Mouse (Mus musculus) hindbrain, embryonic 12.5 days (tissue): ENCODE data around the gene Ankib1. TPM values are rescaled to one million over a fixed set of nuclear protein-coding genes. Genes with fewer than 3 reads are reported as not detected.
"Not testable (repeated sequence)": the region's sequence is repeated elsewhere in the genome, so short reads cannot be mapped to it uniquely, and the experiment has no call there.

Source experiments
- ATAC-seq: fragments of 200-750 bp; cut with Nextera tagmentation; 2 replicates; pipeline ENCODE4 v1.8.0; 2017; ENCODE audit warnings: moderate TSS enrichment; ENCODE audit not compliant: low FRiP score
- H3K27ac ChIP-seq: fragments of 300-500 bp; sonication (generic); 2 replicates; pipeline ENCODE4 v1.5.1; 2016; ENCODE audit warnings: mild to moderate bottlenecking
- H3K27me3 ChIP-seq: fragments of 300-500 bp; sonication (generic); 2 replicates; pipeline ENCODE4 v1.6.1; 2016; ENCODE audit warnings: mild to moderate bottlenecking
- H3K36me3 ChIP-seq: fragments of 300-500 bp; sonication (generic); 2 replicates; pipeline ENCODE4 v1.6.1; 2016; ENCODE audit warnings: mild to moderate bottlenecking
- H3K4me1 ChIP-seq: fragments of 300-500 bp; sonication (generic); 2 replicates; pipeline ENCODE4 v1.6.1; 2016
- H3K4me2 ChIP-seq: fragments of 300-500 bp; sonication (generic); replicated peaks from 2 replicates; pipeline ENCODE4 v1.6.1; 2016; ENCODE audit warnings: mild to moderate bottlenecking
- H3K4me3 ChIP-seq: fragments of 300-500 bp; sonication (generic); 2 replicates; pipeline ENCODE4 v1.5.1; 2016; ENCODE audit warnings: mild to moderate bottlenecking
- H3K9ac ChIP-seq: fragments of 300-500 bp; sonication (generic); 2 replicates; pipeline ENCODE4 v1.6.1; 2016; ENCODE audit warnings: mild to moderate bottlenecking, moderate library complexity
- H3K9me3 ChIP-seq: fragments of 300-500 bp; sonication (generic); replicated peaks from 2 replicates; pipeline ENCODE4 v1.6.1; 2016; ENCODE audit warnings: mild to moderate bottlenecking
- whole genome bisulfite sequencing: fragments of 180-500 bp; shearing (Covaris S2); methylation state at CpG from one replicate; pipeline ENCODE4 v1.1.7; 2016; 5-methylcytosine and 5-hydroxymethylcytosine counted together
- polyA plus RNA-seq: library from polyadenylated mRNA; unstranded; fragments of >200 nt; fragmentation: Nextera tagmentation; extraction: Ambion mirVana; gene quantifications from 2 replicates; pipeline ENCODE4 v1.2.1, GENCODE M21; 2016

The Ankib1 gene
- polyA plus RNA-seq, 1 experiment from 2014 or later: 24.1 TPM

DNA sequence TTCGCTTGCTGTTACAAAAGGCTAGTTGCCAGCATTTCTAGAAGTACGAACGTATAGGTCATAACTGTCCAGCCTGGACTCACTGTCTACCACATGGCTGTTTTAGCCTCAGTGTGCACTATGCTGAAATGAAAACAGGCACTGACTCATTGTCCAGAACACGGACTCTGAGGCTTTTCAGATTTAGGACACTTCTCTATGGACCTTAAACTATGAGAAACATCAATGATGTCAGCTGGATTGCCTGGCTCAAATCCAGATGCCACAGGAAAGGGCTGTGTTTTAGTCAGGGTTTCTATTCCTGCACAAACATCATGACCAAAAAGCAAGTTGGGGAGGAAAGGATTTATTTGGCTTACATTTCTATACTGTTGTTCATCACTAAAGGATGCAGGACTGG, 15.2 kb downstream of the Ankib1 start:
- 90% methylated on average over 4 of the region's 4 CpGs for WGBS
- no peak for ATAC-seq
- Histone ChIP-seq H3K4me3 (no peak overlapping the region), H3K4me1 (no peaks in the 10 kb centered on the region), H3K9me3 (no peaks in the 10 kb centered on the region), H3K36me3 (0 out of 2 replicates have a peak, but pooled peaks cover 3% of the 10 kb centered on the region), H3K27ac (no peak overlapping the region), H3K27me3 (no peaks in the 10 kb centered on the region), H3K4me2 (no peak overlapping the region), H3K9ac (no peak overlapping the region)

DNA sequence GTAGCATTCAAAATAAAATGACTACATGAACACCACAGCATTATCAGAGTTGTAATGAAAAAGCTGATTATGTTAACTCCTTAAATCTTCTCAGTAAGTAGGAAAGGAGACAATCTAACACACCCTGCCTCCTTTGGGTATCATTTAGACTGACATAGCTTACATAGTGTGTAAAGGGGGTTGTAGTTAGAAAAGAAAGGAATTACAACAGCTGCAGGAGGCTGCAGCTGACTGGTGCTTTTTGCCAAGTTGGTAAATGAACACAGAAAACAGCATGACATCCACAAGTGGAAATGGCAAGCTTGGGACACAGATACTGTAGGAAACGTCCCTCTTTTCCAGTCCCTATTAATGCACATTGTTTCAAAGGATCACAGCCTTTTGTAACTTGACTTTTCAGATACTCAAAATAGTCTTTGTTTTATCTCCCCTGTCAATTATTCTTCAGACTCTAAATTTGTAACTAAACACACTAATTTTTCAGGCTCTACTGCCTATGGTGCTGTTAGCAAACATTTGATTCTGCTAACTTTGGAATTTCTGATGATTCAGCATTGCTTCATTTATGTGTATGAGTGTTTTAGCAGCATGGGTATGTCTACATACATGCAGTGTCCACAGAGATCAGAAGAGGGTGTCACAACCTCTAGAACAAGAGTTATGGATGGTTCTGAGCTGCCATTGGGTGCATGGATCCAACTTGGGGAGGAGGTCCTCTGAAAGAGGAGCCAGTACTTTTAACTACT, 17.8 kb downstream of the Ankib1 start:
- H3K9ac ChIP-seq: no peak overlapping the region
- H3K4me1 ChIP-seq: no peaks in the 10 kb centered on the region
- no peak overlapping the region for H3K4me2 ChIP-seq
- WGBS: 61% methylated on average over 1 of the region's 1 CpGs
- no peak overlapping the region for H3K4me3 ChIP-seq
- no peaks in the 10 kb centered on the region for H3K27me3 ChIP-seq
- no peak overlapping the region for H3K27ac ChIP-seq
- no peaks in the 10 kb centered on the region for H3K36me3 ChIP-seq
- no peak for ATAC-seq
- H3K9me3 ChIP-seq: no peaks in the 10 kb centered on the region

DNA sequence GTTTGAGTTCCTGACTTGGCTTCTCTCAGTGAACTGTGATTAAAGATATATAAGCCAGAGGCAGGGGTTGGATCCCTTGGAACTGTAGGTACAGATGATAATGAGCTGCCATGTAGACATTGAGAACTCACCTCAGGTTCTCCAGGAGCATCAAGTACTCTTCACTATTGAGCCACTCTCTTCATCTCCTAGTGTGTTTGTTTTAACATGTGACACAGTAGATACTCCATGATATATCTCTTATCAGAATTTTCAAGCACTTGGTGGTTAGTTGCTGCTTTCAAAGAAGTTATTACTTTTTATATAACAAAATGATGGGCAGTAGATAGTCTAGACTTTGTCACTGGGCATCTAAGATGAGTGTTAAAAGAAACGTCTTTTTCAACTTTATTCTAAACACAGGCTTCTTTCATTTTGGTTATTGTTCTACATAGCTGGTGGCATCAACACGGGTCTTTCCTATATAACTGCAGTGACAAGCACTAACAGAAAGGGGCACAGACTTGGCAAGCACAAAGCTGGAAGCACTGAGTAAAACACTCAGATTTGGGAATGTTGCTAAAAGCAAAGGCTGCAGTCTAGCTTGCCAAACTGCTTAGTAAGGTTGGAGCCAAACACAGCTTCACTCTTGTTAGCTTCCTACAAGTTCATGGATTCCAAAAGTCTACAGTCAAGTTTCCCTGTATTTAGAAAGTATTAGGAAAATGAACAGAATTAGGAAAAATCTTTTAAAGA, 18.6 kb downstream of the Ankib1 start:
- Histone ChIP-seq H3K4me2 (no peak overlapping the region), H3K4me1 (no peaks in the 10 kb centered on the region), H3K36me3 (no peaks in the 10 kb centered on the region), H3K27ac (no peak overlapping the region), H3K27me3 (no peaks in the 10 kb centered on the region), H3K4me3 (no peak overlapping the region), H3K9me3 (no peaks in the 10 kb centered on the region), H3K9ac (no peak overlapping the region)
- WGBS: 89% methylated on average over 2 of the region's 2 CpGs
- ATAC-seq: no peak

DNA sequence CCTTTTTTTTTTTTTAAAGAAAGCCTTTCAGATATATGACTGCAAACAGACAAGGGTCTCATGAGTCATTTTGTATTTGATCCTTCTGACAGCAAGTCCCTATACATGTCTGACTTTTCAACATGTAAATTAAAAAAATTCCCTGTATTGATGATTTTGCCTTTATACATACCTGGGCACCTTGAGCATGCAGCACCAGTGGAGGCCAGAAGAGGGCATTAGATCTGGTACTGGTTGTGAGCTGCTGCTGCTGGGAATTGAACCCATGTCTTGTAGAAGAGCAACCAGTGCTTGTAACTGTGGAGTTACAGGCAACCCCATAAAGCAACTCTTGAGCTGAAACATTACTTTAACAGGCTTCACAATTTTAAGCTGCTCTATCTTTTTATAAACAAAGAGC, 20.1 kb downstream of the Ankib1 start:
- Histone ChIP-seq H3K4me3 (no peak overlapping the region), H3K4me1 (no peaks in the 10 kb centered on the region), H3K27me3 (no peaks in the 10 kb centered on the region), H3K9ac (no peak overlapping the region), H3K36me3 (no peaks in the 10 kb centered on the region), H3K27ac (no peak overlapping the region), H3K4me2 (no peak overlapping the region), H3K9me3 (no peaks in the 10 kb centered on the region)
- no peak for ATAC-seq

DNA sequence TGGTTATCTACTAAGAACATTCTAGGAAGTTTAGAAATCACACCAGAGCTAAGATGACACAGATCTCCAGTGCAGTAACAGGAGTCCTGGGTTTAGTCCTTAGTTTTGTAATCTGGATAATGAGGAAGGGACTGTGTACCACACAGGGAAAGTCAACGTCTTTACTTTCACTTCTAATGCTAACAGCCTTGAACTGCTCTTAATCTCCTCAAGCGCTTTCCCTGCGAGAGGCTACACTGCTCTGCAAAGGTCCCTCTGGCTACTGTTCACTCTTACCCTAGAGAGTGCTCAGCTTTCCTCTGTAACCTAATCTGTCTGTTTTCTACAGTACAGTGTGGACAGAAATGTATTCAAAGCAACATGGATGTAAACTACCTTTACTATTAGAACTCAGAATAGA, 30.7 kb downstream of the Ankib1 start:
- no peak for ATAC-seq
- Histone ChIP-seq H3K4me1 (0 out of 2 replicates have a peak, but pooled peaks cover 3% of the 10 kb centered on the region), H3K4me3 (no peak overlapping the region), H3K9ac (no peak overlapping the region), H3K9me3 (no peaks in the 10 kb centered on the region), H3K4me2 (no peak overlapping the region), H3K27me3 (no peaks in the 10 kb centered on the region), H3K27ac (no peak overlapping the region), H3K36me3 (peaks cover 4% of the 10 kb centered on the region; the same call in 1 of the 2 replicates)
- WGBS: 71% methylated on average over 3 of the region's 3 CpGs

DNA sequence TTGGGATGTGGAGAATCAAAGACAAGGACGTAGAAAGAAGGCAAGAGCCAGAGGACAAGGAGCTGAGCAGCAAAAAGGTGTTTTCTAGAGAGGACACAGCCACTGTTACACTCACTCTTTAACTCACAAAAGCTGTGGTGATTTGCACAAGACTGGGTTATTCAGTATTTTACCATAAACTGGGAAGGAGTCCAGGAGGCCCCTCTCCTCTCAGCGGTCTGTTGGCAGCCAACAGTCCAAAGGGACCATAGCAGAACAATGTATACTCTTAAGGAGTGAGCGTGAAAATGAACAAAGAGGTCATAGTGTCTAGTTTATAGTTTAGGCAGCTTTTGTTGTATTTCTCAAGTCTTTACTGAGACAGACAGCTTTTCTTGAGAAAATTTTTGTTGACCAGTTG, 31.2 kb downstream of the Ankib1 start:
- Histone ChIP-seq H3K27ac (no peak overlapping the region), H3K4me2 (no peak overlapping the region), H3K36me3 (peaks cover 8% of the 10 kb centered on the region), H3K9me3 (no peaks in the 10 kb centered on the region), H3K4me3 (no peak overlapping the region), H3K27me3 (no peaks in the 10 kb centered on the region), H3K9ac (no peak overlapping the region), H3K4me1 (0 out of 2 replicates have a peak, but pooled peaks cover 3% of the 10 kb centered on the region)
- no peak for ATAC-seq
- WGBS: 65% methylated on average over 3 of the region's 3 CpGs

DNA sequence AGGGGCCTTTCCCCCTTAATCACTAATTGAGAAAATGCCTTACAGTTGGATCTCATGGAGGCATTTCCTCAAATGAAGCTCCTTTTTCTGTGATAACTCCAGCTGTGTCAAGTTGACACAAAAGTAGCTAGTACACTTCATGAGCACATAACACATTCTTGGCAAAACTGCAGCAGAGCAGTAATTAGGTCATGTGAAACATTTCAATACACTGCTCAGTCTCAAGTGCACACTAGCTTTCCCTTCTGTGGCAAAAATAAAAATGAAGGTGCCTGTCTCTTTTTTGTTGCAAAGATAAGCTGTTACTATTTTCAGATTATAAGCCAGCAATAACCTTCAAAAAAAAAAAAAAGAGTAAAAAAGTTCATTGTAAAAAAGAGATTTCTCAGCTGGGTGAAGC, 52.2 kb downstream of the Ankib1 start:
- not testable (repeated sequence) for H3K27me3 ChIP-seq, H3K27ac ChIP-seq, H3K9me3 ChIP-seq, H3K9ac ChIP-seq, H3K4me3 ChIP-seq, H3K36me3 ChIP-seq, H3K4me1 ChIP-seq, ATAC-seq, H3K4me2 ChIP-seq

DNA sequence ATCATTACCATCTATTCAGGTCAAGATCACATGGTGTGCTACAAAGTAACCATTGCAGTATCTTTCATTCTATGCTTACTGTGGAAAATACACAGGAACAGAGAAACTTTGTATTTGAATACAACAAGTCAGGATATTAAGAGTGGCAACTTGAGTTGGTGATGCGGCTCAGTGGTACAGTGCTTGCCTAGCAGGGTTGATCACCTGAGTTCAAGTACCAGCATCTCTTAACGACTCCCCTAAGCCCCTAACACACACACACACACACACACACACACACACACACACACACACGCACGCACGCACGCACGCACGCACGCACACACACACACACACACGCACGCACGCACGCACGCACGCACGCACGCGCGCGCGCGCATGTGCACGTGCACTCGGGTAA, 69.9 kb downstream of the Ankib1 start:
- H3K4me2 ChIP-seq, ATAC-seq, H3K27ac ChIP-seq, H3K27me3 ChIP-seq, H3K4me3 ChIP-seq, H3K4me1 ChIP-seq, H3K9ac ChIP-seq, H3K9me3 ChIP-seq, H3K36me3 ChIP-seq: not testable (repeated sequence)
- WGBS: 83% methylated on average over 24 of the region's 24 CpGs

DNA sequence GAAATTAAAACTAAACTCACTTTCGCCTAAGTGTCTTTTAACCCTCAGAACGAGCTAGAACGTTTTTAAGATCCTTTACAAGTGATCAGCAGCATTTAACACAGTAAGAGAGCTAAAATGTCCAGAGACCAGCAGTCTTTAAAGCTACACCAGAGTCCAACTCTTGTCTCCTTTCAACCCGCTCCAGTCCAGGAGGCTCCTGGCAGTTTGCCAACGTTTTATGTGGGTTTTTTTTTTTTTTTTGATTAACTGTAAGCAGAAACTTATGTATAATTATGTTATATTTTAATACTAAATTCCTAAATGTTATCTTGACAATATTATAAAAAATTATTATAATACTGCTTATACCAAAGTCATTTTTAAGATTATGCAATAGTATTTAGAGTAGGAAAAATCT, 73.9 kb downstream of the Ankib1 start:
- peaks cover 10% of the 10 kb centered on the region; the same call in 1 of the 2 replicates for H3K36me3 ChIP-seq

DNA sequence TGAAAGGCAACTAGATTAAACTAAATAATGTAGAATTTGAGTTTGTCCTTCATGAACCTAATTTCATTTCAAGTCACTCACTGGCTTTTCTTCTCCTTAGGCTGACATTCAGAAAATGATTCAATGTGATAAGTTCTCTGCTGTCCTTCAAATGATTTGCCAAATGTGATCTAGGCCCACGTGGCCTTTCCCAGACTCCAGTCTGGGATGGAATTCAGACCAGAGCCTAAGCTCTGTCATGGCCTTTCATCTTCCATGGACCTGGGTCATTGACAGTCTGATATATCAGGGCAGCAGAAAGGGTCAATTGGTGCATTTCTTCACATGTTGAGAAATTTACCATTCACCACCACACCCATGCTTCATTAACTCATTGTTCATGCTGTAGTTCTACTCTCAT, 77.2 kb downstream of the Ankib1 start:
- Histone ChIP-seq H3K36me3 (peaks cover 15% of the 10 kb centered on the region), H3K27ac (no peak overlapping the region), H3K27me3 (no peaks in the 10 kb centered on the region), H3K4me1 (no peaks in the 10 kb centered on the region), H3K4me3 (no peak overlapping the region), H3K9me3 (no peaks in the 10 kb centered on the region), H3K9ac (no peak overlapping the region), H3K4me2 (no peak overlapping the region)
- WGBS: 91% methylated on average over 1 of the region's 1 CpGs
- no peak for ATAC-seq

More for the DNA sequence above, 73.9 kb downstream of the Ankib1 start:
- Histone ChIP-seq H3K27ac (no peak overlapping the region), H3K9ac (no peak overlapping the region), H3K4me3 (no peak overlapping the region), H3K9me3 (no peaks in the 10 kb centered on the region), H3K27me3 (no peaks in the 10 kb centered on the region), H3K4me1 (no peaks in the 10 kb centered on the region), H3K4me2 (no peak overlapping the region)
- 85% methylated on average over 5 of the region's 5 CpGs for WGBS
- ATAC-seq: no peak

DNA sequence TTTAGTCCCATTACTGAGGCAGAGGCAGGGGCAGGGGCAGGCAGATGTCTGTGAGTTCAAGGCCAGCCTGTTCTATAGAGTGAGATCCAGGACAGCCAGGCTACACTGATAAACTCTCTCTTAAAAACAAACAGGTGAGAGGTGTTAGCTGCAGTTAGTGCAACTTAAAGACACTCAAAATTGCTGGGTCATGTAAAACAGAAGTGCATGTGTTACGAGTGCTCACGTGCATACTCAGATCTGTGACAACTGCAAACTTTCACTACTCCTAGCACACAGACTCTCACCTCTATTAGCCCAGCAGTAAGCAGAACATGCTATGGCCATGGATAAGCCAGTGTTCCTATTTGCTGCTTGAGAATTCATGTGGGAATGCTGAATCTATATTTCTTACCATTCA, 79.3 kb downstream of the Ankib1 start:
- H3K36me3 ChIP-seq: peaks cover 32% of the 10 kb centered on the region
- H3K27me3 ChIP-seq: no peaks in the 10 kb centered on the region
- H3K9ac ChIP-seq: no peak overlapping the region
- no peak overlapping the region for H3K4me2 ChIP-seq
- no peaks in the 10 kb centered on the region for H3K4me1 ChIP-seq
- no peak for ATAC-seq
- H3K4me3 ChIP-seq: no peak overlapping the region
- H3K9me3 ChIP-seq: no peaks in the 10 kb centered on the region
- 90% methylated on average over 2 of the region's 2 CpGs for WGBS
- no peak overlapping the region for H3K27ac ChIP-seq

DNA sequence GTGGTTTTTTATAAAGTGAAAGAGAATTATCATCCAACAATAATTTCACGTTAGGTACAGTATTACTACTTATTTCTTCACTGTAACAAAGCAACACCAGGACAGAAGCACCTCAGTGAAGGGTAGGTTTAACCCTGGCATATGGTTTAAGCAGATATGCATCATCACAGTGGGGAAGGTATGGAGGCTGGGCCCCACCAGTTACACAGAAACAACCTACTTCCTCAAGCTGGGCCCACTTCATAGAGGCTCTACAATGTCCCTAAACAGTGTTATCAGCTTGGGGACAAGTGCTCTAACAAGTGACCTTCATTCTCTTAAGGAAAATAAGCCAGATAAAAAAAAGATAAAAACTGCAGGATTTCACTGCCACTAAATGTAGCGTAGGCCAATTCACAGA, 79.9 kb downstream of the Ankib1 start:
- H3K4me3 ChIP-seq: no peak overlapping the region
- no peaks in the 10 kb centered on the region for H3K27me3 ChIP-seq
- H3K9ac ChIP-seq: no peak overlapping the region
- no peaks in the 10 kb centered on the region for H3K9me3 ChIP-seq
- H3K27ac ChIP-seq: no peak overlapping the region
- no peaks in the 10 kb centered on the region for H3K4me1 ChIP-seq
- no peak for ATAC-seq
- H3K36me3 ChIP-seq: peaks cover 32% of the 10 kb centered on the region
- no peak overlapping the region for H3K4me2 ChIP-seq
- WGBS: 96% methylated on average over 2 of the region's 2 CpGs

DNA sequence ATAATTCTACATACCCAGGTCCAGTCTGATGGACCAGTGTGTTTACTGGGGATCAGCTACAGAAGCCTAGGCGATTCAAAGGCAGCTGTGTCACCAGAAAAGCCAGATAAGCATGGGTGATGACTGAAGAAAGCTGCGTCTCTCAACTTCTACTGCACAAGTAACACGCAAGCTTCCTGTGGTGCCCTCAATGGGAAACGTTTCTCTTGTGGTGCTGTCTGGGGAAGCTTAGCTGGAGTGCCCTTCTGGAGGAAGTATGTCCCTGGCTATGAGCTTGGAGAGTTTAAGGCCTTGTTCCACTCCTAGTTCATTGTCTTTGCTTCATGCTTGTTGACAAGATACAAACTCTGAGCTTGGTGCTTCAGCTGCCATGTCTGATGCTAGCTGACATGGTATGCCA, 83.4 kb downstream of the Ankib1 start:
- Histone ChIP-seq H3K27ac (no peak overlapping the region), H3K4me2 (no peak overlapping the region), H3K9ac (no peak overlapping the region), H3K4me3 (no peak overlapping the region), H3K4me1 (no peaks in the 10 kb centered on the region), H3K36me3 (peaks cover 36% of the 10 kb centered on the region), H3K9me3 (no peaks in the 10 kb centered on the region), H3K27me3 (no peaks in the 10 kb centered on the region)
- ATAC-seq: no peak
- WGBS: 89% methylated on average over 4 of the region's 4 CpGs
